Mouse (Mus musculus) limb, embryonic 11.5 days (tissue): ENCODE measurements around the gene Fcgr1. TPM values are rescaled to one million over a fixed set of nuclear protein-coding genes. Genes with fewer than 3 reads are reported as not detected.
A peak's percentile ranks its signal among the peaks of the same experiment; 100 is the strongest.
"Not testable (repeated sequence)": the region's sequence is repeated elsewhere in the genome, so short reads cannot be mapped to it uniquely, and the experiment has no call there.

Experiments used
- ATAC-seq: fragments of 200-750 bp; cut with Nextera tagmentation; 2 replicates; pipeline ENCODE4 v1.8.0; 2017; ENCODE audit warnings: low read depth; ENCODE audit not compliant: insufficient number of reproducible peaks, low FRiP score, low TSS enrichment
- DNase-seq: peaks from one replicate; pipeline ENCODE4 v3.0.0-alpha.2; 2015; ENCODE audit warnings: low spot score
- H3K27ac ChIP-seq: fragments of 300-500 bp; sonication (generic); replicated peaks from 2 replicates; pipeline ENCODE4 v1.5.1; 2014; ENCODE audit warnings: low read depth, mild to moderate bottlenecking, low read length
- H3K27me3 ChIP-seq: fragments of 300-500 bp; sonication (generic); 2 replicates; pipeline ENCODE4 v1.6.1; 2014; ENCODE audit warnings: mild to moderate bottlenecking, low read length, mixed read lengths; ENCODE audit not compliant: control insufficient read depth, insufficient read depth
- H3K36me3 ChIP-seq: fragments of 300-500 bp; sonication (generic); 2 replicates; pipeline ENCODE4 v1.6.1; 2014; ENCODE audit warnings: mild to moderate bottlenecking, low read length, moderate library complexity, mixed read lengths; ENCODE audit not compliant: control insufficient read depth, insufficient read depth
- H3K4me1 ChIP-seq: fragments of 300-500 bp; sonication (generic); 2 replicates; pipeline ENCODE4 v1.6.1; 2014; ENCODE audit warnings: low read length, mixed read lengths; ENCODE audit not compliant: control insufficient read depth, insufficient read depth
- H3K4me2 ChIP-seq: fragments of 300-500 bp; sonication (generic); 2 replicates; pipeline ENCODE4 v1.6.1; 2014; ENCODE audit warnings: low read depth, mild to moderate bottlenecking, moderate library complexity; ENCODE audit not compliant: severe bottlenecking
- H3K4me3 ChIP-seq: fragments of 300-500 bp; sonication (generic); 2 replicates; pipeline ENCODE4 v1.5.1; 2014; ENCODE audit warnings: low read depth, low read length
- H3K9ac ChIP-seq: fragments of 300-500 bp; sonication (generic); 2 replicates; pipeline ENCODE4 v1.6.1; 2014; ENCODE audit warnings: mild to moderate bottlenecking, low read length
- H3K9me3 ChIP-seq: fragments of 300-500 bp; sonication (generic); 2 replicates; pipeline ENCODE4 v1.6.1; 2016; ENCODE audit warnings: low read length; ENCODE audit not compliant: control insufficient read depth
- WGBS: fragments of 180-500 bp; shearing (Covaris S2); extraction: QIAGEN DNeasy Blood & Tissue Kit; methylation state at CpG from one replicate; pipeline ENCODE4 v1.1.7; 2014; 5-methylcytosine and 5-hydroxymethylcytosine counted together
- polyA plus RNA-seq: library from polyadenylated mRNA; unstranded; fragments of >200 nt; fragmentation: Nextera tagmentation; extraction: Ambion mirVana; gene quantifications from 2 replicates; pipeline ENCODE4 v1.2.1, GENCODE M21; 2014

The Fcgr1 gene
- polyA plus RNA-seq, 1 experiment from 2014 or later: 0.67 TPM

DNA sequence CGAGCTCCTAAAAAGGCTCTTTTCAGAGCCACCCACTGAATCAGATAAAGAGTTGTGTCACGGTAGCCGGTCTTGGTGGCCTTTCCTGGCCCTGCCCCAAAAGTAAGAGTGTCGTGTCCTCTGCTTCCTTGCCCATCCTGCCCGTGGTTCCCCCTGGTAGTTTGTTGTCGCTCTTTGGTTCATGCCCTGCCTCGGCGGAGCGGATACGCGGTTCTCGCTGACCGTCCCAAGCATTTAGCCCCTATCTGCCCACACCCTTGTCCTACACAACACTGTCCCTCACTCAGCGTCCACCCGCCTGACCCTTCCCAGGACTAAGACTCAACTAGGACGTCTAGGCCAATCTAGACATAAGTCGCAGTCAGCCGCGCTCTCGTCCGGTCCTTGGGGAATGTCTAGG is 47.8 kb downstream of the Fcgr1 start:
- H3K27ac ChIP-seq: peak overlapping the region; percentile 56; the same call in 1 of the 2 replicates
- not testable (repeated sequence) for ATAC-seq, H3K9ac ChIP-seq, H3K4me2 ChIP-seq, DNase-seq, H3K27me3 ChIP-seq, H3K36me3 ChIP-seq, H3K9me3 ChIP-seq
- WGBS: 5% methylated on average over 10 of the region's 21 CpGs
- peaks cover 29% of the 10 kb centered on the region for H3K4me1 ChIP-seq
- H3K4me3 ChIP-seq: 0 out of 2 replicates have a peak overlapping the region, but pooled peaks have one; percentile 14

DNA sequence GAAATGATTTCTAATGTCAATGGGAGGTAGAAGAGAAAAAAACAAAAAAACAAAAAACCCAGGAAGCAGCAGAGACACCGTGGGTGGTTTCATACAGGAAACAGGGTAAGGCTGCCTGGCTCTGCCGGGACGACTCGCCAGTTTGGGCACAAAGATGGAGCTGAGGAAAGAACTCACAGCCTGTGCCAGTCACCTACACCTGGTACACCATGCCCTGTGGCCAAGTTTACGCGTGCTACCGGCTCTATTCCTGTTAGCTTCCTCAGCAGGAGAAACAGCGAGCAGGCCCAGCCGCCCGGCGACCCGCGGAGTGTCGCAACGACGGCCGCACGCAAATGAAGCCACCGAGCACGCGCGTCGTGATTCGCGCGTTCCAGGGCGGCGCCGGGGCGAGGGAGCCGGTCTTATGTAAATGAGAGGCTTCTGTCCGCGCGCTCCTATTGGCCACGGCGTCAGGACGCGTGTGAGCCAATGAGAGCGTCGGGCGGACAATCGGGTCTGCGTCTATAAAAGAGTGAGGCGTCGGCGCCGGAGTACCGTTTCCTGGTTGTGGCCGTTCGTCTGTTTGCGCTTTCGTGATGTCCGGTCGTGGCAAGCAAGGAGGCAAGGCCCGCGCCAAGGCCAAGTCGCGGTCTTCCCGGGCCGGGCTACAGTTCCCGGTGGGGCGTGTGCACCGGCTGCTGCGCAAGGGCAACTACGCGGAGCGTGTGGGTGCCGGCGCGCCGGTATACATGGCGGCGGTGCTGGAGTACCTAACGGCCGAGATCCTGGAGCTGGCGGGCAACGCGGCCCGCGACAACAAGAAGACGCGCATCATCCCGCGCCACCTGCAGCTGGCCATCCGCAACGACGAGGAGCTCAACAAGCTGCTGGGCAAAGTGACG is 48.5 kb downstream of the Fcgr1 start, which contains the start of gene Hist2h2aa1:
Hist2h2aa1 (plus strand) TSS at position 495 of the 884 bp plus-strand sequence.
- Histone ChIP-seq H3K9ac (peak within 1 kb of the TSS; percentile 83), H3K4me3 (peak within 1 kb of the TSS; percentile 33), H3K4me2 (peak within 1 kb of the TSS; percentile 68), H3K27ac (peak within 1 kb of the TSS; percentile 98), H3K4me1 (peaks cover 23% of the 10 kb centered on the region)
- not testable (repeated sequence) for H3K27me3 ChIP-seq, H3K9me3 ChIP-seq, H3K36me3 ChIP-seq
- ATAC-seq (peak; percentile 89), DNase-seq (peak; percentile 83)
- under 1% methylated on average over 30 of the region's 88 CpGs for WGBS

DNA sequence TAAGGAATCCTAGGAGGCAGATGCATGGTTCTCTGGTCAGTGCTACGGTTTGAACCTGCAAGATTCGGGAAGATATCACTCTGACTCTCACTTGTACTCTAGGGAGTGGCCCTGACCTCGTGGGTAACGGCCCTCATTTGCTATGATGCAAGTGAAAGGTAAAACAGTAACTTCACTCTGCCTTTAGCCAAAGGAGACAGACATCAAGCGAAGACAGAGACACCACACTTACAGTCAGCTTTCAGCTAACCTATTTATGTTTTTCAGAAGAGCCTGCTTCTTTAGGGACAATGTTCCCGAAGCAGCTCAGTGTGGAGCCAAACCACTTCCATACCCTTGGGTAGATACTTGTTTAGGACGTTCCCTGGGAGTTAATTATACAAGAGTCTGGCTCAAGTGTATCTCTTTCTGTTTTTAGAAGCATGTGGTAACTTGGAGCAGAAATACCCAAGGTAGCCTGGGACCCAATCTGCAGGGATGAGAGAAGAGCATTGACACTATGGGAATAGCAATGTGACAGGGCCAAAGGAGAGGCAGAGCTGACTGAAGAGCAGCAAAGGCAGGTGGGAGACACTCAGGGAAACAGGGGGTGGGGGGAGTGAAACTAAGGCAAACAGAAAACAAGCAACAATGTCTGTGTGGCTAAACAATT is 49.7 kb downstream of the Fcgr1 start:
- Histone ChIP-seq H3K9ac (peak overlapping the region; percentile 39), H3K4me3 (0 out of 2 replicates have a peak overlapping the region, but pooled peaks have one; percentile 5), H3K4me2 (0 out of 2 replicates have a peak overlapping the region, but pooled peaks have one; percentile 23), H3K27me3 (no peaks in the 10 kb centered on the region), H3K27ac (peak overlapping the region; percentile 98), H3K4me1 (peaks cover 23% of the 10 kb centered on the region), H3K9me3 (no peaks in the 10 kb centered on the region), H3K36me3 (no peaks in the 10 kb centered on the region)
- ATAC-seq: no peak
- DNase-seq: no peak
- 85% methylated on average over 7 of the region's 7 CpGs for WGBS

DNA sequence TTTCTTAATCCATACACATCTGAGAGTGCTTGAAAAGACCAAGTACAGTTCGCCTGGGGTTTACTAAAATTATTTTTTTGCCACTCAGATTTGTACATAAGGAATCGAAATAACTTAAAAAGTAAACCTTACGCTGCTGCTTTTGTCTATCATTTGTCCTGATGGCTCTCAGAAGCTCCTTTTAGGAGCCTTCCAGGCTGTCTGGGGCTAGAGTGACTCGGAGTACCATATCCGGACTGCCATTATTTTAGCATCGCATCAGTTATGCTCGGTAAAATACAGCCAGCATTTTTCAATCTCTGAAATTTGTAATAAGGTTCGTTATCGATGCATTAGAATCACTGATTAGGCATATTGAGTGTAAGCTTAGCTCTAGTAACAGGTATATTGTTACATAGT is 53.0 kb downstream of the Fcgr1 start:
- no peaks in the 10 kb centered on the region for H3K36me3 ChIP-seq
- DNase-seq: no peak
- no peaks in the 10 kb centered on the region for H3K9me3 ChIP-seq
- whole genome bisulfite sequencing: 81% methylated on average over 9 of the region's 9 CpGs
- no peak overlapping the region for H3K4me3 ChIP-seq
- H3K9ac ChIP-seq: peak overlapping the region; percentile 35; the same call in 1 of the 2 replicates
- no peak for ATAC-seq
- H3K27ac ChIP-seq: peak overlapping the region; percentile 79
- H3K4me2 ChIP-seq: peak overlapping the region; percentile 20; the same call in 1 of the 2 replicates
- no peaks in the 10 kb centered on the region for H3K27me3 ChIP-seq
- H3K4me1 ChIP-seq: peaks cover 19% of the 10 kb centered on the region; the same call in 1 of the 2 replicates

GRCm38 (mm10) chr3:96239949-96240798 is 53.6 kb downstream of the Fcgr1 start, which contains the start of gene Hist2h2aa2:
Hist2h2aa2 (minus strand) TSS chr3:96240276.
- Histone ChIP-seq H3K4me1 (peaks cover 19% of the 10 kb centered on the region; the same call in 1 of the 2 replicates), H3K4me3 (peak within 1 kb of the TSS; percentile 24; the same call in 1 of the 2 replicates), H3K9ac (peak within 1 kb of the TSS; percentile 35; the same call in 1 of the 2 replicates), H3K4me2 (peak within 1 kb of the TSS; percentile 20; the same call in 1 of the 2 replicates), H3K27ac (peak within 1 kb of the TSS; percentile 79)
- H3K9me3 ChIP-seq, H3K27me3 ChIP-seq, H3K36me3 ChIP-seq: not testable (repeated sequence)
- ATAC-seq: peak; percentile 81
- 7% methylated on average over 17 of the region's 85 CpGs for WGBS
- peak; percentile 80 for DNase-seq

GRCm38 (mm10) chr3:96238954-96239793 is 54.6 kb downstream of the Fcgr1 start, which contains the start of gene Hist2h3c2:
Hist2h3c2 (minus strand) TSS chr3:96239127.
- 0% methylated on average over 10 of the region's 68 CpGs for WGBS
- peak within 1 kb of the TSS; percentile 78 for H3K9ac ChIP-seq
- ATAC-seq: peak; percentile 91

GRCm38 (mm10) chr3:96237904-96238511 is 55.8 kb downstream of the Fcgr1 start:
- Histone ChIP-seq H3K9ac (peak overlapping the region; percentile 78), H3K36me3 (no peaks in the 10 kb centered on the region), H3K9me3 (no peaks in the 10 kb centered on the region), H3K27ac (peak overlapping the region; percentile 89), H3K27me3 (no peaks in the 10 kb centered on the region), H3K4me3 (peak overlapping the region; percentile 40), H3K4me2 (peak overlapping the region; percentile 60), H3K4me1 (0 out of 2 replicates have a peak, but pooled peaks cover 7% of the 10 kb centered on the region)
- WGBS: under 1% methylated on average over 12 of the region's 12 CpGs
- peak; percentile 63 for DNase-seq
- no peak for ATAC-seq

More at GRCm38 (mm10) chr3:96238954-96239793, 54.6 kb downstream of the Fcgr1 start, which contains the start of gene Hist2h3c2:
- H3K27ac ChIP-seq: peak within 1 kb of the TSS; percentile 89
- H3K4me3 ChIP-seq: peak within 1 kb of the TSS; percentile 40
- H3K4me1 ChIP-seq: peaks cover 17% of the 10 kb centered on the region; the same call in 1 of the 2 replicates
- peak within 1 kb of the TSS; percentile 60 for H3K4me2 ChIP-seq
- not testable (repeated sequence) for DNase-seq, H3K9me3 ChIP-seq, H3K27me3 ChIP-seq, H3K36me3 ChIP-seq
